Mouse (Mus musculus) retina, postnatal 1 day (tissue): ENCODE measurements at regions not wholly inside any gene's neighbourhood (a gene's known extent, or its start where the extent isn't known, plus 50 kb on each side); places are given as distances from the start of the nearest gene placed in this dataset.

Source experiments
- DNase-seq: peaks from one replicate; pipeline ENCODE4 v3.0.0-alpha.2; 2012

DNA sequence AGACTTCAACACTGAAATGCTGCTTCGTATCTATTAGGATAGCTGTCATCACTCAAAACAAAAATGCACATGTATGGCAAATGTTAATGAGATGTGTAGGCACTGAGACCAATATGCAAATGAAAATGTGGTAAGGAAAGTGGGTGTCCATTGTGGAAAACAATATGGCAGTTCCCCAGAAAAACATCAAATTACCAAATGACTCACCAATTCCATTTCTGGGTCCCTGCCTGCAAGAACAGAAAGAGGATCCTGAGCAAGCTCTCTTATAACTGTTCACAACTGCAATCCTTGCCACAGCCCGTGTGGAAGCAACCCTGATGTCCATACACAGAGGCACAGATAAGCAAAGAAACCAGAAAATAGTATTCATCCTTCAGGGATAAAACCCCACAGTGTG, 442.0 kb downstream of the Defb40 start:
- DNase-seq = no peak

GRCm38 (mm10) chr8:18528120-18528519, 449.9 kb downstream of the Defb40 start:
- no peak for DNase-seq

GRCm38 (mm10) chr8:18512409-18512808, 465.6 kb downstream of the Defb40 start:
- DNase-seq = no peak

GRCm38 (mm10) chr8:18506158-18507022, 471.7 kb downstream of the Defb40 start:
- peak; percentile 70 for DNase-seq

DNA sequence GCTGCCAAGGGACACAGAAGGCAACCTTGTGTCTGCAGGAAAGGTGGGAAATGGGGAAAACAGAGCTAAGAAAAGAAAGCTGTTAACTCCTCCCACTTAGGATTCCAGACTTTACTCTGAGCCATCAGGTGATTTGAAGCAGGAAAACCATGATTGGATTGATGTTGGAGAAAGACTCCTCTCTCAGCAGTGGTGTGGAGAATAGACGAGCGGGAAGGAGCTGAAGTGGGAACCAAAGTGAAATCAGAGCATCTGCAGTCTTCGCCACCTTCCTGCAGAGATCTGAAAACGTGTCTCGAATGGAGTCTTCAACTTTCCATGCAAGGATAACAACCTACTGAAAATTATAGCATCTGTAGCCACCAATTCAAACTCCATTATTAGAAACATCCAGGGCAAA, 487.4 kb downstream of the Defb40 start:
- DNase-seq = no peak

DNA sequence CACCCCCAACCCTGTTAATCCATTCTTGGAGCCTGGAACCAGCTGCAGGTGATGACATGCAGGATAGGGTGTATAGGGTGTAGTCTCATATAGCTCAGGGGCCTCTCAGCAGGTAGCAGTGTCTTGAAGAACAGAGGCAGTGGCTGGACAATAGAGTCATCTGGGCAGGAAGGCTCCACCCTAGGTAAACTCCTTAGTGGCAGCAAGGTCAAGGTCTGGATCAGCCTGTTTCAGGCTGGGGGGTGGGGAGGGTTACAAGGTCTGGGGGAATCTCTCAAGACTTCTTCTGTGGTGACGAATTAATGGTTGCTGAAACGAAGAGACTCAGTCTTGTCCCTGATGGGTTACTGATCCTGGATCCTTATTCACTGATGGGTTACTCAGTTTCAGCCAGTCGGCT, 498.0 kb downstream of the Defb40 start:
- no peak for DNase-seq

GRCm38 (mm10) chr8:18478166-18478565, 499.9 kb downstream of the Defb40 start:
- DNase-seq = no peak

GRCm38 (mm10) chr8:18467511-18467910, 510.5 kb downstream of the Defb40 start:
- no peak for DNase-seq

GRCm38 (mm10) chr8:18460609-18461008, 517.4 kb downstream of the Defb40 start:
- DNase-seq = no peak

- no peak for DNase-seq
Measured at GRCm38 (mm10) chr8:18457470-18457869, 520.6 kb downstream of the Defb40 start.

- DNase-seq = no peak
Measured at GRCm38 (mm10) chr8:18449015-18449414, 529.0 kb downstream of the Defb40 start.

- DNase-seq = no peak
Measured at GRCm38 (mm10) chr8:18442212-18442611, 535.8 kb downstream of the Defb40 start.

- DNase-seq = peak; percentile 2
Measured at GRCm38 (mm10) chr8:18422846-18423245, 555.2 kb downstream of the Defb40 start.

- no peak for DNase-seq
Measured at GRCm38 (mm10) chr8:18412470-18412869, 565.6 kb downstream of the Defb40 start.

- peak; percentile 4 for DNase-seq
Measured at GRCm38 (mm10) chr8:18406446-18406845, 571.6 kb downstream of the Defb40 start.

- DNase-seq = peak; percentile 63
Measured at GRCm38 (mm10) chr8:18388353-18388752, 589.7 kb downstream of the Defb40 start.

DNA sequence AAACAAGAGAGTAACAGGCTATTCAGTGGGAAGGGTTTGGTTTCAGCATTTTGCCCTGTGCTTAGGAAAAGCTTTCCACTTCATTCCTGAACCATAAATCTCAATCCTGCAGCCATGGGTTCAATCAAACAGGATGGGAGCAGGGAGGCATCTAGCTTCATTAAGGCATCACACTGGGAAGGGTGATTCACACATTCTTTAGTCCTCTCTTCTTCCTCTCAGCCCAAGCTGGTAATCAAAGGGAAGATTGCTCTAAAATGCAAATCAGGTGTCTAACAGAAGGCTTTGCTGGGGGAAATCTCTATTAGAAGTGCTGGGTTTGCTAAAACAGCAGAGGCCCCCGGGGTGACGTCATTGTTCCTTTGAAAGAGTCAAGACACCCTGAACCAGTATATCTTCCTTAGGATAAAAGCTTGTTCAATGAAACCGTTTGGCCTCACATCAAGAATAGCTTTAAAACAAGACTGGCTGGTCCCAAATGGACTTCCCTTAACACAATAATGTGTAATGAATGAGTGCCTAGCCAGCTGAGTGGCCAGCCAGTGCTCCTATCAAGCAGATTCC, 596.4 kb downstream of the Defb40 start:
- no peak for DNase-seq

DNA sequence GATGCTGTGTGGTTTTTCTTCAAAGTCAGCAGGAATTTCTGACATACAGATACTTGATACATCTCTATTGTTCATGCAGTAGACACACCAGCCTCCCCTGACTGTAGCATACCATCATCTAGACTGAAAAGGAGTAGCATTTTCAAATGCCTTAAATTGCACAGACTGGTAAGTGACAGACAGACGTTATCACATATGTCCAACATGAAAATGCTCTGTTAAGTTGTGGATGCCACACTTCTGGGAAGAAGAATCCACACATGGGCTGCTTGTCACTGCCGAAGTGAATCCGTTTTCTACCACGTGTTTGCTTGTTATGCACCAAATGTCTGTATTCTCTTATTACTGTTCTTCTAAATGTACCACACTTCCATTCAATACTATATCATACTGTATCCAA, 629.3 kb downstream of the Defb40 start:
- no peak for DNase-seq

GRCm38 (mm10) chr8:18346248-18346647, 631.8 kb downstream of the Defb40 start:
- DNase-seq = no peak

GRCm38 (mm10) chr8:18345322-18345721, 632.7 kb downstream of the Defb40 start:
- DNase-seq = peak; percentile 66

GRCm38 (mm10) chr8:18344838-18345237, 633.2 kb downstream of the Defb40 start:
- DNase-seq = no peak

GRCm38 (mm10) chr8:18335576-18335975, 642.5 kb downstream of the Defb40 start:
- DNase-seq = no peak

GRCm38 (mm10) chr8:18328521-18328920, 649.5 kb downstream of the Defb40 start:
- no peak for DNase-seq

DNA sequence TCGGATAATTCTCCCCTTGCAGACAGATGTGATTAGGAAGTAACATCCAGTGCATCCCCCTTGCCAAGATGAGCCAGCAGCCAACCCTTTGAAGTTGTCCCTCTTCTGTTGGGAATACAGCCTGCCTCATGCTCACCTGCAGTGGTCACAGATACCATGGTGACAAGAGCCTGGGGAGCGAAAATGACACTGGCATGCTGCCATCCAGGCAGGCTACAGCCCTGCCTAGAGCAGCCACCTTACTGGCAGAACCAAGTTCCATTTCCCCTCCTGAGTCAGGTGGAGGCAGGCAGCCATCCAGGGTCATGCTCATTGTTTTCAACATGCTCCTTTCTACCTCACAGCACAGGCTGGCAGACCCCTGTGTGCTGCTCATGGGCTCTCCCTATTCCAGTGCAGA, 661.6 kb downstream of the Defb40 start:
- DNase-seq = no peak

- no peak for DNase-seq
Measured at GRCm38 (mm10) chr8:18311597-18311996, 666.5 kb downstream of the Defb40 start.
